Mouse (Mus musculus): ENCODE data around the gene Gal3st3. TPM values are rescaled to one million over a fixed set of nuclear protein-coding genes. Genes with fewer than 3 reads are reported as not detected.

The Gal3st3 gene
- polyA plus RNA-seq, 2 experiments: 5.0 to 7.1 TPM

- Histone ChIP-seq H3K9ac (ENCODE audit: low read depth, low read length, severe bottlenecking) (peak within 1 kb of the TSS; percentile 82), H3K4me3 (replicated peaks; ENCODE audit: low read length) (peak within 1 kb of the TSS; percentile 91), H3K4me2 (replicated peaks; ENCODE audit: low read depth, low read length, severe bottlenecking) (peak within 1 kb of the TSS; percentile 83), H3K36me3 (ENCODE audit: control insufficient read depth, insufficient read depth, low read length) (peaks cover 29% of the 10 kb centered on the region), H3K27ac (replicated peaks; ENCODE audit: low read depth, low read length) (peak within 1 kb of the TSS; percentile 83), H3K9me3 (ENCODE audit: control insufficient read depth, low read length) (no peaks in the 10 kb centered on the region), H3K27me3 (ENCODE audit: control insufficient read depth, insufficient read depth, low read length) (no peaks in the 10 kb centered on the region), H3K4me1 (ENCODE audit: control insufficient read depth, insufficient read depth, low read length) (peaks cover 19% of the 10 kb centered on the region)
- DNase-seq (ENCODE audit: low spot score): peak; percentile 100
- WGBS: under 1% methylated on average over 43 of the region's 46 CpGs
- 0 out of 2 replicates have a peak, but pooled peaks have one; percentile 18 for TF ChIP-seq POLR2A (IDR thresholded peaks at IDR 0.05; ENCODE audit: borderline replicate concordance, extremely low read depth, insufficient read depth, insufficient read length)
- peak; percentile 96 for ATAC-seq (ENCODE audit: low FRiP score, low read depth)
Measured at GRCm38 (mm10) chr19:5294972-5295735, 3.0 kb upstream of the Gal3st3 start, which contains the start of gene Sf3b2. Gene Sf3b2, minus strand, starts transcription at chr19:5295455.

- no peaks in the 10 kb centered on the region for H3K9me3 ChIP-seq (ENCODE audit: control insufficient read depth, low read length)
- DNase-seq (ENCODE audit: low spot score): no peak
- no peaks in the 10 kb centered on the region for H3K27me3 ChIP-seq (ENCODE audit: control insufficient read depth, insufficient read depth, low read length)
- peak overlapping the region; percentile 91 for H3K4me3 ChIP-seq (replicated peaks; ENCODE audit: low read length)
- peak overlapping the region; percentile 83 for H3K27ac ChIP-seq (replicated peaks; ENCODE audit: low read depth, low read length)
- peak overlapping the region; percentile 74 for H3K4me2 ChIP-seq (replicated peaks; ENCODE audit: low read depth, low read length, severe bottlenecking)
- H3K4me1 ChIP-seq (ENCODE audit: control insufficient read depth, insufficient read depth, low read length): peaks cover 19% of the 10 kb centered on the region
- TF ChIP-seq POLR2A (IDR thresholded peaks at IDR 0.05; ENCODE audit: borderline replicate concordance, extremely low read depth, insufficient read depth, insufficient read length): peak; percentile 10; the same call in 1 of the 2 replicates
- ATAC-seq (ENCODE audit: low FRiP score, low read depth): peak; percentile 53
- peaks cover 23% of the 10 kb centered on the region for H3K36me3 ChIP-seq (ENCODE audit: control insufficient read depth, insufficient read depth, low read length)
- H3K9ac ChIP-seq (ENCODE audit: low read depth, low read length, severe bottlenecking): peak overlapping the region; percentile 55
- 6% methylated on average over 13 of the region's 13 CpGs for WGBS
Measured at GRCm38 (mm10) chr19:5295736-5296075, 2.4 kb upstream of the Gal3st3 start.

- 55% methylated on average over 5 of the region's 5 CpGs for WGBS
- Histone ChIP-seq H3K4me1 (ENCODE audit: control insufficient read depth, insufficient read depth, low read length) (peaks cover 19% of the 10 kb centered on the region), H3K27ac (replicated peaks; ENCODE audit: low read depth, low read length) (no peak overlapping the region), H3K4me3 (replicated peaks; ENCODE audit: low read length) (no peak overlapping the region), H3K27me3 (ENCODE audit: control insufficient read depth, insufficient read depth, low read length) (no peaks in the 10 kb centered on the region), H3K4me2 (replicated peaks; ENCODE audit: low read depth, low read length, severe bottlenecking) (no peak overlapping the region), H3K36me3 (ENCODE audit: control insufficient read depth, insufficient read depth, low read length) (peaks cover 14% of the 10 kb centered on the region), H3K9me3 (ENCODE audit: control insufficient read depth, low read length) (no peaks in the 10 kb centered on the region), H3K9ac (ENCODE audit: low read depth, low read length, severe bottlenecking) (no peak overlapping the region)
- DNase-seq (ENCODE audit: low spot score) (no peak), ATAC-seq (ENCODE audit: low FRiP score, low read depth) (no peak)
- TF ChIP-seq POLR2A (IDR thresholded peaks at IDR 0.05; ENCODE audit: borderline replicate concordance, extremely low read depth, insufficient read depth, insufficient read length): no peak
Measured at GRCm38 (mm10) chr19:5296630-5297029, 1.5 kb upstream of the Gal3st3 start.

- Histone ChIP-seq H3K9me3 (ENCODE audit: control insufficient read depth, low read length) (no peaks in the 10 kb centered on the region), H3K4me3 (replicated peaks; ENCODE audit: low read length) (no peak overlapping the region), H3K9ac (ENCODE audit: low read depth, low read length, severe bottlenecking) (no peak overlapping the region), H3K36me3 (ENCODE audit: control insufficient read depth, insufficient read depth, low read length) (0 out of 2 replicates have a peak, but pooled peaks cover under 1% of the 10 kb centered on the region), H3K27ac (replicated peaks; ENCODE audit: low read depth, low read length) (no peak overlapping the region), H3K27me3 (ENCODE audit: control insufficient read depth, insufficient read depth, low read length) (no peaks in the 10 kb centered on the region), H3K4me2 (replicated peaks; ENCODE audit: low read depth, low read length, severe bottlenecking) (no peak overlapping the region), H3K4me1 (ENCODE audit: control insufficient read depth, insufficient read depth, low read length) (peaks cover 12% of the 10 kb centered on the region)
- DNase-seq (ENCODE audit: low spot score) (no peak), ATAC-seq (ENCODE audit: low FRiP score, low read depth) (no peak)
- no peak for TF ChIP-seq POLR2A (IDR thresholded peaks at IDR 0.05; ENCODE audit: borderline replicate concordance, extremely low read depth, insufficient read depth, insufficient read length)
- 73% methylated on average over 6 of the region's 6 CpGs for WGBS
Measured at GRCm38 (mm10) chr19:5300588-5300987, 2.5 kb downstream of the Gal3st3 start.

GRCm38 (mm10) chr19:5302455-5302854 lies 4.3 kb downstream of the Gal3st3 start:
- Histone ChIP-seq H3K4me1 (ENCODE audit: control insufficient read depth, insufficient read depth, low read length) (peaks cover 7% of the 10 kb centered on the region), H3K36me3 (ENCODE audit: control insufficient read depth, insufficient read depth, low read length) (peaks cover 11% of the 10 kb centered on the region; the same call in 1 of the 2 replicates), H3K27ac (replicated peaks; ENCODE audit: low read depth, low read length) (no peak overlapping the region), H3K27me3 (ENCODE audit: control insufficient read depth, insufficient read depth, low read length) (no peaks in the 10 kb centered on the region), H3K4me2 (replicated peaks; ENCODE audit: low read depth, low read length, severe bottlenecking) (no peak overlapping the region), H3K4me3 (replicated peaks; ENCODE audit: low read length) (no peak overlapping the region), H3K9me3 (ENCODE audit: control insufficient read depth, low read length) (no peaks in the 10 kb centered on the region), H3K9ac (ENCODE audit: low read depth, low read length, severe bottlenecking) (no peak overlapping the region)
- no peak for ATAC-seq (ENCODE audit: low FRiP score, low read depth)
- WGBS: 30% methylated on average over 4 of the region's 4 CpGs
- peak; percentile 21 for DNase-seq (ENCODE audit: low spot score)
- no peak for TF ChIP-seq POLR2A (IDR thresholded peaks at IDR 0.05; ENCODE audit: borderline replicate concordance, extremely low read depth, insufficient read depth, insufficient read length)

Data from limb, embryonic 14.5 days (tissue).